ENCODE assay signal across 7 mouse cellular contexts in genomic region chr3:108165532-108166315, GRCm38 (mm10). TPM values are rescaled to one million over a fixed set of nuclear protein-coding genes. Genes with fewer than 3 reads are reported as not detected.
A peak's percentile ranks its signal among the peaks of the same experiment; 100 is the strongest.
DNase-seq lines count a peak whose midpoint lies in the region; ATAC-seq and TF ChIP-seq lines count a peak whose summit lies in the region.

No protein-coding gene starts in this region.

- 52% methylated on average over 10 of the region's 10 CpGs for WGBS in lung, postnatal 0 days
- WGBS in embryonic facial prominence, embryonic 15.5 days: 27% methylated on average over 10 of the region's 10 CpGs
- WGBS in hindbrain, embryonic 13.5 days: 14% methylated on average over 10 of the region's 10 CpGs
- WGBS in neural tube, embryonic 13.5 days: 21% methylated on average over 10 of the region's 10 CpGs

- no peaks in the 10 kb centered on the region for H3K27me3 ChIP-seq in lung, postnatal 0 days (replicated peaks; ENCODE audit: insufficient read depth, low read length)
- no peaks in the 10 kb centered on the region for H3K27me3 ChIP-seq in embryonic facial prominence, embryonic 15.5 days
- H3K27me3 ChIP-seq in hindbrain, embryonic 13.5 days: 0 out of 2 replicates have a peak, but pooled peaks cover 5% of the 10 kb centered on the region
- H3K27me3 ChIP-seq in neural tube, embryonic 13.5 days: 0 out of 2 replicates have a peak, but pooled peaks cover 6% of the 10 kb centered on the region

- no peak for DNase-seq in lung, postnatal 0 days (ENCODE audit: low spot score)
- no peak for DNase-seq in lung, postnatal 14 days
- no peak for DNase-seq in spleen, postnatal 36 days (ENCODE audit: low spot score in 2 of 2)

- H3K4me1 ChIP-seq in lung, postnatal 0 days (ENCODE audit: insufficient read depth, low read depth, low read length): no peaks in the 10 kb centered on the region
- H3K4me1 ChIP-seq in embryonic facial prominence, embryonic 15.5 days: peaks cover 34% of the 10 kb centered on the region
- peaks cover 50% of the 10 kb centered on the region for H3K4me1 ChIP-seq in hindbrain, embryonic 13.5 days (replicated peaks)
- H3K4me1 ChIP-seq in neural tube, embryonic 13.5 days (replicated peaks): peaks cover 54% of the 10 kb centered on the region

- no peak for TF ChIP-seq EP300 in lung, postnatal 0 days (IDR thresholded peaks at IDR 0.05)

- no peaks in the 10 kb centered on the region for H3K9me3 ChIP-seq in lung, postnatal 0 days (ENCODE audit: low read length)
- H3K9me3 ChIP-seq in embryonic facial prominence, embryonic 15.5 days (replicated peaks): no peaks in the 10 kb centered on the region
- no peaks in the 10 kb centered on the region for H3K9me3 ChIP-seq in hindbrain, embryonic 13.5 days
- H3K9me3 ChIP-seq in neural tube, embryonic 13.5 days: no peaks in the 10 kb centered on the region

- H3K4me2 ChIP-seq in lung, postnatal 0 days (replicated peaks; ENCODE audit: low read depth, low read length): no peak overlapping the region
- H3K4me2 ChIP-seq in embryonic facial prominence, embryonic 15.5 days (replicated peaks): no peak overlapping the region
- H3K4me2 ChIP-seq in hindbrain, embryonic 13.5 days: no peak overlapping the region; the same call in 1 of the 2 replicates
- peak overlapping the region; percentile 6 for H3K4me2 ChIP-seq in neural tube, embryonic 13.5 days

- H3K36me3 ChIP-seq in lung, postnatal 0 days (ENCODE audit: insufficient read depth, low read length): no peaks in the 10 kb centered on the region
- H3K36me3 ChIP-seq in embryonic facial prominence, embryonic 15.5 days: no peaks in the 10 kb centered on the region
- H3K36me3 ChIP-seq in hindbrain, embryonic 13.5 days: no peaks in the 10 kb centered on the region
- no peaks in the 10 kb centered on the region for H3K36me3 ChIP-seq in neural tube, embryonic 13.5 days

- no peak for TF ChIP-seq CTCF in lung, postnatal 0 days (IDR thresholded peaks at IDR 0.05)

- no peak overlapping the region for H3K4me3 ChIP-seq in lung, postnatal 0 days (ENCODE audit: low read depth, low read length)
- H3K4me3 ChIP-seq in embryonic facial prominence, embryonic 15.5 days (replicated peaks): no peak overlapping the region
- H3K4me3 ChIP-seq in hindbrain, embryonic 13.5 days: no peak overlapping the region
- H3K4me3 ChIP-seq in neural tube, embryonic 13.5 days: no peak overlapping the region

- H3K9ac ChIP-seq in lung, postnatal 0 days (replicated peaks; ENCODE audit: low read depth): no peak overlapping the region
- H3K9ac ChIP-seq in embryonic facial prominence, embryonic 15.5 days: no peak overlapping the region
- peak overlapping the region; percentile 51; the same call in 1 of the 2 replicates for H3K9ac ChIP-seq in hindbrain, embryonic 13.5 days
- H3K9ac ChIP-seq in neural tube, embryonic 13.5 days: peak overlapping the region; percentile 58

- no peak overlapping the region for H3K27ac ChIP-seq in lung, postnatal 0 days (ENCODE audit: low read length)
- no peak overlapping the region; the same call in 1 of the 2 replicates for H3K27ac ChIP-seq in embryonic facial prominence, embryonic 15.5 days (replicated peaks)
- peak overlapping the region; percentile 93 for H3K27ac ChIP-seq in hindbrain, embryonic 13.5 days
- peak overlapping the region; percentile 92 for H3K27ac ChIP-seq in neural tube, embryonic 13.5 days (replicated peaks)

- ATAC-seq in lung, postnatal 0 days: 0 out of 2 replicates have a peak, but pooled peaks have one; percentile 9
- ATAC-seq in embryonic facial prominence, embryonic 15.5 days (ENCODE audit: insufficient number of reproducible peaks, low FRiP score, low TSS enrichment, low read depth): peak; percentile 18; the same call in 1 of the 2 replicates
- peak; percentile 41 for ATAC-seq in hindbrain, embryonic 13.5 days (ENCODE audit: low FRiP score)
- ATAC-seq in neural tube, embryonic 13.5 days (ENCODE audit: low read depth): peak; percentile 28; the same call in 1 of the 2 replicates
- no peak for ATAC-seq in monocyte, adult 5-6 weeks (replicated peaks; ENCODE audit: insufficient number of reproducible peaks, low FRiP score, low TSS enrichment, poor library complexity, severe bottlenecking)

RNA-seq across cellular contexts. Expression of gene Gpr61, which starts 11.0 kb away (rescaled TPM):
- polyA plus RNA-seq in lung, postnatal 0 days (2015; fragmentation: Nextera tagmentation; extraction: Ambion mirVana): not detected in 2 replicates
- 0.11 and 0.25 TPM in 2 replicates for polyA plus RNA-seq in embryonic facial prominence, embryonic 15.5 days (2015; fragmentation: Nextera tagmentation; extraction: Ambion mirVana)
- polyA plus RNA-seq in hindbrain, embryonic 13.5 days (2015; fragmentation: Nextera tagmentation; extraction: Ambion mirVana): 3.0 and 3.5 TPM in 2 replicates
- 3.3 and 4.2 TPM in 2 replicates for polyA plus RNA-seq in neural tube, embryonic 13.5 days (2015; fragmentation: Nextera tagmentation; extraction: Ambion mirVana)
- total RNA-seq in monocyte, adult 5-6 weeks (2017): not detected in 3 replicates

RNA-seq across cellular contexts. Expression of gene Gnai3, which starts 19.8 kb away (rescaled TPM):
- polyA plus RNA-seq in lung, postnatal 0 days (2015; fragmentation: Nextera tagmentation; extraction: Ambion mirVana): 87.4 and 96.3 TPM in 2 replicates
- 154 and 161 TPM in 2 replicates for polyA plus RNA-seq in embryonic facial prominence, embryonic 15.5 days (2015; fragmentation: Nextera tagmentation; extraction: Ambion mirVana)
- polyA plus RNA-seq in hindbrain, embryonic 13.5 days (2015; fragmentation: Nextera tagmentation; extraction: Ambion mirVana): 146 and 148 TPM in 2 replicates
- polyA plus RNA-seq in neural tube, embryonic 13.5 days (2015; fragmentation: Nextera tagmentation; extraction: Ambion mirVana): 151 and 164 TPM in 2 replicates
- total RNA-seq in monocyte, adult 5-6 weeks (2017): 156 to 172 TPM (median 164 TPM) in 3 replicates

RNA-seq across cellular contexts. Expression of gene Amigo1, which starts 20.4 kb away (rescaled TPM):
- polyA plus RNA-seq in lung, postnatal 0 days (2015; fragmentation: Nextera tagmentation; extraction: Ambion mirVana): 4.6 TPM in 2 replicates
- 6.3 and 6.8 TPM in 2 replicates for polyA plus RNA-seq in embryonic facial prominence, embryonic 15.5 days (2015; fragmentation: Nextera tagmentation; extraction: Ambion mirVana)
- polyA plus RNA-seq in hindbrain, embryonic 13.5 days (2015; fragmentation: Nextera tagmentation; extraction: Ambion mirVana): 12.0 and 13.8 TPM in 2 replicates
- polyA plus RNA-seq in neural tube, embryonic 13.5 days (2015; fragmentation: Nextera tagmentation; extraction: Ambion mirVana): 16.6 and 21.9 TPM in 2 replicates
- total RNA-seq in monocyte, adult 5-6 weeks (2017): 3.7 to 6.2 TPM (median 4.2 TPM) in 3 replicates

RNA-seq across cellular contexts. Expression of gene Cyb561d1, which starts 35.3 kb away (rescaled TPM):
- polyA plus RNA-seq in lung, postnatal 0 days (2015; fragmentation: Nextera tagmentation; extraction: Ambion mirVana): 4.8 and 4.9 TPM in 2 replicates
- 2.8 and 3.0 TPM in 2 replicates for polyA plus RNA-seq in embryonic facial prominence, embryonic 15.5 days (2015; fragmentation: Nextera tagmentation; extraction: Ambion mirVana)
- 3.5 and 4.3 TPM in 2 replicates for polyA plus RNA-seq in hindbrain, embryonic 13.5 days (2015; fragmentation: Nextera tagmentation; extraction: Ambion mirVana)
- 3.9 and 4.3 TPM in 2 replicates for polyA plus RNA-seq in neural tube, embryonic 13.5 days (2015; fragmentation: Nextera tagmentation; extraction: Ambion mirVana)
- total RNA-seq in monocyte, adult 5-6 weeks (2017): 13.0 to 22.3 TPM (median 15.0 TPM) in 3 replicates

RNA-seq across cellular contexts. Expression of gene Atxn7l2, which starts 45.0 kb away (rescaled TPM):
- polyA plus RNA-seq in lung, postnatal 0 days (2015; fragmentation: Nextera tagmentation; extraction: Ambion mirVana): 6.1 and 6.7 TPM in 2 replicates
- polyA plus RNA-seq in embryonic facial prominence, embryonic 15.5 days (2015; fragmentation: Nextera tagmentation; extraction: Ambion mirVana): 18.4 and 20.4 TPM in 2 replicates
- 26.2 and 27.1 TPM in 2 replicates for polyA plus RNA-seq in hindbrain, embryonic 13.5 days (2015; fragmentation: Nextera tagmentation; extraction: Ambion mirVana)
- polyA plus RNA-seq in neural tube, embryonic 13.5 days (2015; fragmentation: Nextera tagmentation; extraction: Ambion mirVana): 24.5 and 26.0 TPM in 2 replicates
- total RNA-seq in monocyte, adult 5-6 weeks (2017): 4.0 to 7.1 TPM (median 6.8 TPM) in 3 replicates

Comparison
In these comparisons a context has a peak if more than half of its experiments do, and no peak if none do; other contexts are left out.
1. H3K27ac ChIP-seq: peak in hindbrain, embryonic 13.5 days (single experiment) and neural tube, embryonic 13.5 days (single experiment); none in lung, postnatal 0 days (single experiment) and embryonic facial prominence, embryonic 15.5 days (single experiment).
2. H3K9ac ChIP-seq: peak in hindbrain, embryonic 13.5 days (single experiment) and neural tube, embryonic 13.5 days (single experiment); none in lung, postnatal 0 days (single experiment) and embryonic facial prominence, embryonic 15.5 days (single experiment).